Mouse (Mus musculus) heart, postnatal 0 days (tissue): ENCODE results near the gene Msx2.

Source experiments
- CTCF ChIP-seq: IDR thresholded peaks from 2 replicates; pipeline ENCODE4 v1.5.1; 2016; ENCODE audit warnings: antibody characterized with exemption, control low read depth, low read depth
- EP300 ChIP-seq: IDR thresholded peaks from 2 replicates; pipeline ENCODE4 v1.6.1; 2016; ENCODE audit warnings: antibody characterized with exemption, low read depth

GRCm38 (mm10) chr13:53514574-53514973 lies 41.7 kb upstream of the Msx2 start:
- TF ChIP-seq CTCF (no peak), EP300 (no peak)
